Mouse (Mus musculus): ENCODE results near the gene Gm13697.
"Not testable (repeated sequence)": the region's sequence is repeated elsewhere in the genome, so short reads cannot be mapped to it uniquely, and the experiment has no call there.

Gene Gm13697

GRCm38 (mm10) chr2:83984443-83984842, at the start of gene Gm13697:
Gene Gm13697, plus strand, starts transcription at chr2:83984743.
- not testable (repeated sequence) for DNase-seq (ENCODE audit: low read depth)

- DNase-seq (ENCODE audit: low read depth): peak; percentile 26
These were observed 43.6 kb upstream of the Gm13697 start, which contains the start of gene Zswim2 for GRCm38 (mm10) chr2:83940931-83941361. Gene Zswim2, minus strand, starts transcription at chr2:83941228.

GRCm38 (mm10) chr2:83941378-83941777, 43.2 kb upstream of the Gm13697 start:
- DNase-seq (ENCODE audit: low read depth): no peak

GRCm38 (mm10) chr2:83941792-83942191, 42.8 kb upstream of the Gm13697 start:
- DNase-seq (ENCODE audit: low read depth): no peak

- not testable (repeated sequence) for DNase-seq (ENCODE audit: low read depth)
These were observed 29.1 kb upstream of the Gm13697 start, which contains the start of gene Gm13698 for GRCm38 (mm10) chr2:83955393-83955792. Gene Gm13698, plus strand, starts transcription at chr2:83955693.

GRCm38 (mm10) chr2:83961203-83961602, 23.3 kb upstream of the Gm13697 start, which contains the start of gene Gm13693:
Gene Gm13693, plus strand, starts transcription at chr2:83961503.
- not testable (repeated sequence) for DNase-seq (ENCODE audit: low read depth)

- not testable (repeated sequence) for DNase-seq (ENCODE audit: low read depth)
These were observed 17.5 kb upstream of the Gm13697 start, which contains the start of gene Gm13695 for GRCm38 (mm10) chr2:83967013-83967412. Gene Gm13695, plus strand, starts transcription at chr2:83967313.

- DNase-seq (ENCODE audit: low read depth): not testable (repeated sequence)
These were observed 11.7 kb upstream of the Gm13697 start, which contains the start of gene Gm13696 for GRCm38 (mm10) chr2:83972823-83973222. Gene Gm13696, plus strand, starts transcription at chr2:83973123.

GRCm38 (mm10) chr2:83978633-83979032, 5.9 kb upstream of the Gm13697 start, which contains the start of gene Gm13694:
Gene Gm13694, plus strand, starts transcription at chr2:83978933.
- DNase-seq (ENCODE audit: low read depth): not testable (repeated sequence)

- not testable (repeated sequence) for DNase-seq (ENCODE audit: low read depth)
These were observed 5.7 kb downstream of the Gm13697 start, which contains the start of gene Gm13691 for GRCm38 (mm10) chr2:83990253-83990652. Gene Gm13691, plus strand, starts transcription at chr2:83990553.

- DNase-seq (ENCODE audit: low read depth): not testable (repeated sequence)
These were observed 9.2 kb downstream of the Gm13697 start for GRCm38 (mm10) chr2:83993639-83994255.

GRCm38 (mm10) chr2:83994526-83994925, 10.0 kb downstream of the Gm13697 start:
- not testable (repeated sequence) for DNase-seq (ENCODE audit: low read depth)

- DNase-seq (ENCODE audit: low read depth): no peak
These were observed 24.4 kb downstream of the Gm13697 start for GRCm38 (mm10) chr2:84008913-84009312.

- no peak for DNase-seq (ENCODE audit: low read depth)
These were observed 25.3 kb downstream of the Gm13697 start for GRCm38 (mm10) chr2:84009818-84010217.

- no peak for DNase-seq (ENCODE audit: low read depth)
These were observed 30.0 kb downstream of the Gm13697 start for GRCm38 (mm10) chr2:84014572-84014971.

GRCm38 (mm10) chr2:84016291-84016690, 31.7 kb downstream of the Gm13697 start:
- not testable (repeated sequence) for DNase-seq (ENCODE audit: low read depth)

- DNase-seq (ENCODE audit: low read depth): no peak
These were observed 33.8 kb downstream of the Gm13697 start for GRCm38 (mm10) chr2:84018330-84018729.

- DNase-seq (ENCODE audit: low read depth): no peak
These were observed 35.2 kb downstream of the Gm13697 start for GRCm38 (mm10) chr2:84019519-84020305.

GRCm38 (mm10) chr2:84021930-84022329, 37.4 kb downstream of the Gm13697 start:
- no peak for DNase-seq (ENCODE audit: low read depth)

- DNase-seq (ENCODE audit: low read depth): peak; percentile 61
These were observed 38.4 kb downstream of the Gm13697 start for GRCm38 (mm10) chr2:84022905-84023304.

- no peak for DNase-seq (ENCODE audit: low read depth)
These were observed 38.8 kb downstream of the Gm13697 start for GRCm38 (mm10) chr2:84023319-84023718.

- no peak for DNase-seq (ENCODE audit: low read depth)
These were observed 40.7 kb downstream of the Gm13697 start for GRCm38 (mm10) chr2:84025217-84025616.

GRCm38 (mm10) chr2:84032505-84032904, 48.0 kb downstream of the Gm13697 start:
- no peak for DNase-seq (ENCODE audit: low read depth)

All from fibroblast of lung, adult 2 months (primary cell).